Mouse (Mus musculus): ENCODE measurements at regions not wholly inside any gene's neighbourhood (a gene's known extent, or its start where the extent isn't known, plus 50 kb on each side); places are given as distances from the start of the nearest gene placed in this dataset.

DNA sequence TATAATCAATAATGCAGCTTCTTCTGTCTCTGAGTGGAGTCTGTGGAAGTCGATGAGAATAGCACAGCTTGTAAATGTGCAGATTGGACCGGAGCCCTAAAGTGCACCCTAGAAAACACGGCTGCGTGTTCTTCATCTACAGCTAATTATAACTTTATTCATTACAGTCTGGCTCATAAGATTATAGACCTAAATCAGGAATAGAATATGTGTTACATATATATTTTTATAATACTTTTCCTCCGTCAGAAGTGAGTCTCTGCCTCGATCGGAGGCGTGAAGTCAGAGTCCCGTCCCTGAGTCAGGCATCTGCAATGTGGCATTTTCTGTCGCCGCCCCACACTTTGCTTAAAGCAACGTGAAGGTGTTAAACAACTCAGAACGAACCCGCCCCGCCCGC lies 288.7 kb upstream of the 4930535I16Rik start:
- Histone ChIP-seq H3K27me3 (ENCODE audit: control insufficient read depth, insufficient read depth, insufficient read length) (peaks cover 4% of the 10 kb centered on the region), H3K79me2 (ENCODE audit: control insufficient read depth, insufficient read depth) (no peaks in the 10 kb centered on the region), H3ac (ENCODE audit: control insufficient read depth, insufficient read length, low read depth) (no peak overlapping the region), H3K36me3 (ENCODE audit: control insufficient read depth, insufficient read depth) (no peaks in the 10 kb centered on the region), H3K4me3 (ENCODE audit: insufficient read depth, poor library complexity, severe bottlenecking) (no peak overlapping the region), H3K79me3 (ENCODE audit: low read depth) (no peaks in the 10 kb centered on the region)
- TF ChIP-seq MAX (IDR thresholded peaks at IDR 0.05), result no peak
- TF ChIP-seq CEBPB (IDR thresholded peaks at IDR 0.05; ENCODE audit: low read depth), result no peak
- TF ChIP-seq USF1 (IDR thresholded peaks at IDR 0.05; ENCODE audit: low read depth), result no peak
- TF ChIP-seq CTCF (IDR thresholded peaks at IDR 0.05; ENCODE audit: control insufficient read depth, insufficient read depth, insufficient read length), result no peak
- TF ChIP-seq MYOG (IDR thresholded peaks at IDR 0.05; ENCODE audit: control insufficient read depth, extremely low read depth, insufficient read length), result no peak
- no peak for TF ChIP-seq MYOD1 (IDR thresholded peaks at IDR 0.05; ENCODE audit: control insufficient read depth, insufficient read length, low read depth)

DNA sequence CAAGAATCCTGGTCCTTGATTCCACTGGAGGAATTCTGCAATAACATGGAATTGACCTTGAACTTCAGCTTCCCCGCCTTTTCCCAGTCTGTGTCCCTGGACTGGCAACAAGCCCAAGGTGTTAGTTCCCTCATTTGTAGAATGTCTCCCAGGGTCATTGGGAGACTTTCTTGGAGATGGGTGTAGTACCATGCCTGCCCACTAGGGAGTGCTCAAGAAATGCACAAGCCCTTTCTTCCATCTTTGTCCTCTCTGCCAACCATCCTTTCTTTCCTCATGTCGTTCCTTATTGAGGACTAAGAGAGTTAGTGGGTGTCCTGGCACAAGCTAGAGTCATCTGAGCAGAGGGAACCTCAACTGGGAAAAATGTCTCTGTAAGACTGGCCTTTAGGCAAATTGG lies 285.9 kb upstream of the 4930535I16Rik start:
- H3K79me3 ChIP-seq (ENCODE audit: low read depth), result no peaks in the 10 kb centered on the region
- no peak overlapping the region for H3K4me3 ChIP-seq (ENCODE audit: insufficient read depth, poor library complexity, severe bottlenecking)
- no peak for TF ChIP-seq MYOD1 (IDR thresholded peaks at IDR 0.05; ENCODE audit: control insufficient read depth, insufficient read length, low read depth)
- TF ChIP-seq MAX (IDR thresholded peaks at IDR 0.05), result no peak
- no peak for TF ChIP-seq FOSL1 (IDR thresholded peaks at IDR 0.05; ENCODE audit: insufficient read depth, low read length, poor library complexity, severe bottlenecking)
- no peak for TF ChIP-seq USF1 (IDR thresholded peaks at IDR 0.05; ENCODE audit: low read depth)
- TF ChIP-seq CTCF (IDR thresholded peaks at IDR 0.05; ENCODE audit: control insufficient read depth, insufficient read depth, insufficient read length), result no peak
- no peak for TF ChIP-seq MYOG (IDR thresholded peaks at IDR 0.05; ENCODE audit: control insufficient read depth, extremely low read depth, insufficient read length)
- no peaks in the 10 kb centered on the region for H3K36me3 ChIP-seq (ENCODE audit: control insufficient read depth, insufficient read depth)
- H3ac ChIP-seq (ENCODE audit: control insufficient read depth, insufficient read length, low read depth), result no peak overlapping the region
- peaks cover 4% of the 10 kb centered on the region for H3K27me3 ChIP-seq (ENCODE audit: control insufficient read depth, insufficient read depth, insufficient read length)
- H3K79me2 ChIP-seq (ENCODE audit: control insufficient read depth, insufficient read depth), result no peaks in the 10 kb centered on the region

DNA sequence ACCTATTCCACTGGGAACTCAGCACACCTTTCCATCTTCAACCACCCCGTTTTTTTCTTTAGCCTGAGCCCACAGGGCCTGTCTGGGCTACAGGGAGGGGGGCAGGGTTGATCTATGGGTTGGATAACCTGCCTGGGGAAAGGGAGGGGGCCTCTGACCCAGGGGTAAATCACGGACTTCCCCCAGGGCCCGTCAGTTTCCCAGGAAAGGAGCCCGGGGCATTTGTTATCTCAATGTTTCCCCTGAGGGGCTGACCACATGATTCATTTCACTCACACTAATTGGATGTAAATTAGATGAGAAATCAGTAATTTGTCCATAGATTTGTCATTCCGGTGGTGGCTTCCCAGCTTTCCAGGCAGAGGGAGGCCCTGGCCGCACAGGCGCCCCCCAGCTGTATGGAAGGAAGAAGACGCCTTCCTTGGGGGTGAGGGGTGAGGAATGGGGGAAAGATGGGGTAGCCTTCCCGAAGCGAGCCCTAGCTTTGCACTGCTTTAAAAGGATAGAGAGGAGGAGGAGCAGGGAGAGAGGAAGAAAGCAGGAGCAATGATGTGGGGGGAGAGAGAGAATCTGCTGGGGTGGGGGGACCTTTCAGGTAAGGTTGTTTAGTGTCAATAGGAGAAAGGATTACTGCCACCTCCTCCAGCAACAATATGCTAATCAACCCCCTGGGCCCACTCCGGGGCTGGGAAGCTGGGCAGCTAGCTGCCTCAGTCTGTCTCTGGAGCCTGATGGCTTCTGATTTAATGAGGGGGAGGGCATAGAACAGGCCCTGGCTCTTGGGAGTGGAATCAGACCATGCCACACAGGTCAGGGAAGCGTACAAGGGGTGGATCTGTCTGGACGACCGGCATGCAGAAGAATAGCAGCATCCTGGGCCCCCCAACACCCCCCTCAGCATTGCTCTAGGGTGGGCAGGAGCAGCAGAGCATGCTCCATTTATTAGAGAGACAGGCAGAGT lies 282.3 kb upstream of the 4930535I16Rik start:
- H3K4me3 ChIP-seq (ENCODE audit: insufficient read depth, poor library complexity, severe bottlenecking), result no peak overlapping the region
- H3K27me3 ChIP-seq (ENCODE audit: control insufficient read depth, insufficient read depth, insufficient read length), result peaks cover 10% of the 10 kb centered on the region

DNA sequence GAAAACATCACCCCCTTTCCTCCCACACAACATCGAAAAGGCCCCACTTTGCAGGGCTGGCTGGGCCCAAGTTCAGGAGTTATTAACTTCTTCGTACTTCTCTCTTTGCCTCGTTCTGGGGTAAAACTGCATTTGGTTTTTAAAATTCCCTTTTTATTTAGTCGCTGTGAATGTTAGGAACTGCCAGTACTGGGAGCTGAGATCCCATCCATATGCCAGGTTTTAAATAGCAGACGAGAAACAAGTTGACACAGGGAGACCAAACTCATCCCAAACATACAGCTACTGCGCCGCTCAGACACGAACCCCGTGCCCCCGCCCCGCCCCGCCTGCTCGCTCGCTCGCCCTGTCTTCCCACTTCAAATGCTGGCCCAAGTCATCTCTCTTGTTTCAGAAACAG lies 281.0 kb upstream of the 4930535I16Rik start:
- Histone ChIP-seq H3K79me2 (ENCODE audit: control insufficient read depth, insufficient read depth) (no peaks in the 10 kb centered on the region), H3K36me3 (ENCODE audit: control insufficient read depth, insufficient read depth) (no peaks in the 10 kb centered on the region), H3K27me3 (ENCODE audit: control insufficient read depth, insufficient read depth, insufficient read length) (peaks cover 10% of the 10 kb centered on the region), H3K4me3 (ENCODE audit: insufficient read depth, poor library complexity, severe bottlenecking) (no peak overlapping the region), H3ac (ENCODE audit: control insufficient read depth, insufficient read length, low read depth) (no peak overlapping the region), H3K79me3 (ENCODE audit: low read depth) (no peaks in the 10 kb centered on the region)
- TF ChIP-seq CTCF (IDR thresholded peaks at IDR 0.05; ENCODE audit: control insufficient read depth, insufficient read depth, insufficient read length) (no peak), FOSL1 (IDR thresholded peaks at IDR 0.05; ENCODE audit: insufficient read depth, low read length, poor library complexity, severe bottlenecking) (no peak), MYOG (IDR thresholded peaks at IDR 0.05; ENCODE audit: control insufficient read depth, extremely low read depth, insufficient read length) (no peak), MAX (IDR thresholded peaks at IDR 0.05) (no peak), CEBPB (IDR thresholded peaks at IDR 0.05; ENCODE audit: low read depth) (no peak), USF1 (IDR thresholded peaks at IDR 0.05; ENCODE audit: low read depth) (no peak), MYOD1 (IDR thresholded peaks at IDR 0.05; ENCODE audit: control insufficient read depth, insufficient read length, low read depth) (no peak)

More for the DNA sequence above, 282.3 kb upstream of the 4930535I16Rik start:
- H3K79me2 ChIP-seq (ENCODE audit: control insufficient read depth, insufficient read depth), result no peaks in the 10 kb centered on the region
- TF ChIP-seq CEBPB (IDR thresholded peaks at IDR 0.05; ENCODE audit: low read depth), result no peak
- TF ChIP-seq CTCF (IDR thresholded peaks at IDR 0.05; ENCODE audit: control insufficient read depth, insufficient read depth, insufficient read length), result no peak
- TF ChIP-seq FOSL1 (IDR thresholded peaks at IDR 0.05; ENCODE audit: insufficient read depth, low read length, poor library complexity, severe bottlenecking), result no peak
- TF ChIP-seq USF1 (IDR thresholded peaks at IDR 0.05; ENCODE audit: low read depth), result no peak
- TF ChIP-seq MAX (IDR thresholded peaks at IDR 0.05), result no peak
- no peak for TF ChIP-seq MYOD1 (IDR thresholded peaks at IDR 0.05; ENCODE audit: control insufficient read depth, insufficient read length, low read depth)
- TF ChIP-seq MYOG (IDR thresholded peaks at IDR 0.05; ENCODE audit: control insufficient read depth, extremely low read depth, insufficient read length), result no peak
- H3K79me3 ChIP-seq (ENCODE audit: low read depth), result no peaks in the 10 kb centered on the region
- H3ac ChIP-seq (ENCODE audit: control insufficient read depth, insufficient read length, low read depth), result no peak overlapping the region
- H3K36me3 ChIP-seq (ENCODE audit: control insufficient read depth, insufficient read depth), result no peaks in the 10 kb centered on the region

DNA sequence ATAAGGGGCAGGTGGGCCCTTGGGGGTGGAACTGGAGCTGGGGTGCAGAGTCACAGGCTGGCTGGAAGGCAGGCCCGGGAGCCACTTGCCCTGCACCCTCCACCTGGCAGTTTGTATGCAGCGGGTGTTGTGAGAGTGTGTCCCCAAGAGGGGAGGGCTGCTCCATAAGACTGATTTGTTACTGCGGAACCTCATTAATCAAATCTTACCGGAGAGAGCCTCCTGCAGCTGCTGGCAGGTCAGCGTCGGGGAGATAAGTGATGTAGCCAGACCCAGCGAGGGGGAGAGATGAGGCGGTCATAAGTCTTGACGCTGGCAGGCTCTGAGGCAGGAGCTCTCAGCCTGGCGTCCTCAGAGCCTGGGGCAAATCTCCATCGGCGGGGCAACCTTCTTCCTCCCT lies 278.9 kb upstream of the 4930535I16Rik start:
- Histone ChIP-seq H3K79me3 (ENCODE audit: low read depth) (no peaks in the 10 kb centered on the region), H3K36me3 (ENCODE audit: control insufficient read depth, insufficient read depth) (no peaks in the 10 kb centered on the region), H3K79me2 (ENCODE audit: control insufficient read depth, insufficient read depth) (no peaks in the 10 kb centered on the region), H3K27me3 (ENCODE audit: control insufficient read depth, insufficient read depth, insufficient read length) (peaks cover 10% of the 10 kb centered on the region), H3ac (ENCODE audit: control insufficient read depth, insufficient read length, low read depth) (no peak overlapping the region), H3K4me3 (ENCODE audit: insufficient read depth, poor library complexity, severe bottlenecking) (no peak overlapping the region)
- TF ChIP-seq MAX (IDR thresholded peaks at IDR 0.05) (no peak), CTCF (IDR thresholded peaks at IDR 0.05; ENCODE audit: control insufficient read depth, insufficient read depth, insufficient read length) (no peak), CEBPB (IDR thresholded peaks at IDR 0.05; ENCODE audit: low read depth) (no peak), MYOG (IDR thresholded peaks at IDR 0.05; ENCODE audit: control insufficient read depth, extremely low read depth, insufficient read length) (no peak), MYOD1 (IDR thresholded peaks at IDR 0.05; ENCODE audit: control insufficient read depth, insufficient read length, low read depth) (no peak), USF1 (IDR thresholded peaks at IDR 0.05; ENCODE audit: low read depth) (no peak), FOSL1 (IDR thresholded peaks at IDR 0.05; ENCODE audit: insufficient read depth, low read length, poor library complexity, severe bottlenecking) (no peak)

Data from C2C12 (cell line).